Mouse (Mus musculus) cerebellum, adult 11 months (tissue): ENCODE data around the gene Dpp3.
"Not testable (repeated sequence)": the region's sequence is repeated elsewhere in the genome, so short reads cannot be mapped to it uniquely, and the experiment has no call there.

Experiments used
- DNase-seq: peaks from one replicate; pipeline ENCODE4 v3.0.0; 2022

The Dpp3 gene

GRCm38 (mm10) chr19:4927904-4928531 lies at the start of gene Dpp3:
Dpp3 (minus strand) TSS chr19:4928287.
- DNase-seq, result peak; percentile 95

GRCm38 (mm10) chr19:4968236-4968635 lies 40.1 kb upstream of the Dpp3 start:
- DNase-seq, result no peak

GRCm38 (mm10) chr19:4961928-4962601 lies 34.0 kb upstream of the Dpp3 start, which contains the start of gene Mrpl11:
Mrpl11 (plus strand) TSS chr19:4962147.
- DNase-seq, result peak; percentile 86

GRCm38 (mm10) chr19:4948641-4949040 lies 20.6 kb upstream of the Dpp3 start:
- DNase-seq, result not testable (repeated sequence)

DNA sequence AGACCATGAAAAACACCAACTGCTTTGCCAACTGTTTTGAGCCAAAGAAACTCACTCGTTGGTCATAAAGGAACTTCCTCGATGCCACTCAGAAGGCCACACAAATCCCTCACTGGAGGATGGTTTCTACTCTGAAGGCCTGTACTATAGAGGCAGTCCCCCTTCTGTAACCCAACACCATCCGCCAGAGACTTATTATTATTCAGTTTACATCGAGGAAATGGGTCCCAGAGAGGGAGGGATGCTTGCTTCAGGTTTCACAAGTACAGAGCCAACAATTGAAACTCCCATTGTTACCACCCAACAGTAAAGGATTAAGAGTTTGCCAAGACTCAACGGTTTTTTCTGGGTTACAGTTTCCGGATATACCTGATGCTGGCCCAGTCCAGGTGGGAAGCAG lies 17.5 kb upstream of the Dpp3 start:
- no peak for DNase-seq

- DNase-seq, result no peak
Measured at GRCm38 (mm10) chr19:4943253-4943588, 15.1 kb upstream of the Dpp3 start.

DNA sequence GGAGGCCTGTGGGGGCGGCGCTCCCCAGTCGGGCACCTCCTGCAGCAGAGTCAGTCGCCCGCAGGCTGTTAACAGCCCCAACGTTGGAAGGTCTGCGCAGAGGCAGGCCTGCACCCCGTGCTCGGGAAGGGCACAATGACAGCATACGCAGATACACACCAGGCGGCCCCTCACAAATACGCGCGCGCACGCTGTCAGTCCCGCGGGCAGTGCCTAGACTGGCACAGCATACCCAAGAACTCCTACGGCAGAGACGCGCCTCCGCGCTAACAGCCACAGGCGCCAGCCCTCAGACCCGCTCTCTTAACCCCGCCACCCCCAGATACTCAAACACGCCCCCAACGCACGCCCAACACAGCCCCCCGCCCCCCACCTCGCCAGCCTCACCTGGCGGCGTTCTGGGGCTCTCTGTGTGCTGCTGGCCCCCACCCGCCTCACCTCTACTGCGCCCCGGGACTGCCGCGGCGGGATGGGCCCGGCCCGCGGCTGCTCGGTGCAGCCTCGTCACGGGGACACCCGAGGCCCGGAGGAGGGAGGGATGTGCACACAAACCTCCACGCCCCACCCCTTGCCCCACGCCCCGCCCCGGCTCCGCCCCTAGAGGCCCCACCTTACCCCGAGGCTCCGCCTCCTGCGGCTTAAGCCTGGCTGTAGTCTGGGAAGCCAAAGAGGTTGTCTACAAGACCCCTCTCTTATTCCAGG lies 14.6 kb upstream of the Dpp3 start, which contains the start of gene Peli3:
Gene Peli3 (minus strand): TSS at position 577 of the 702 bp plus-strand sequence.
- peak; percentile 80 for DNase-seq

GRCm38 (mm10) chr19:4937444-4938310 lies 9.6 kb upstream of the Dpp3 start:
- DNase-seq, result peak; percentile 38

GRCm38 (mm10) chr19:4936896-4937295 lies 8.8 kb upstream of the Dpp3 start:
- DNase-seq, result no peak

- no peak for DNase-seq
Measured at GRCm38 (mm10) chr19:4928781-4929180, 694 bp upstream of the Dpp3 start.

DNA sequence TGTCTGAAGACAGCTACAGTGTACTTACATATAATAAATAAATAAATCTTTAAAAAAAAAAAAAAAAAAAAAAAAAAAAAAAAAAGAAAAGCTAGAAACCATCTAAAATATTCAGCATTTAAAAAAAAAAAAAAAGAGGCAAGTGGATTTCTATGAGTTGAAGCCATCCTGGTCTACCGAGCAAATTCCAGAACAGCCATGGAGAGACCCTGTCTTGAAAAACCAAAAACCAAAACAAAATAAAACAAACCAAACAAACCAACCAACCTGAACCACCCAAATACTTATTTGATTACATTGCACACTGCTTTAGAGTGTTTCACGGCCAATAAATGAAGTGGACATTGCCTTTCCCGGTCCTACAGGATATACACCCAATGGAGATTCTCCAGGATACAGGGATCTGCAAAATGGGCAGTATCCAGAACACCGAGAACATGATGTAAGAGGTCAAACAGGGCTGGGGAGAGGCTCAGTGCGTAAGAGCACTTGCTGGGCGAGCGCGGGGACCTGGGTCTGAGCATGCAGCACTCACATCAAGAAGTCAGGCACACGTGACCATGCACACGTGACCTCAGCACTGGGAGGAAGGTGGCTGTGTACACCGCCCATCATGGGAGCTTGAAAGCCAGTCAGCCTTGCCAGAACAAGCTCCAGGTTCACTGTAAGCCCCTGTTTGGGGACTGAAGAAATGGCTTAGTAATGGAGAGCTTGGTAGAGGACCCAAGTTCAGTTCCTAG lies 2.8 kb downstream of the Dpp3 start:
- DNase-seq, result no peak

DNA sequence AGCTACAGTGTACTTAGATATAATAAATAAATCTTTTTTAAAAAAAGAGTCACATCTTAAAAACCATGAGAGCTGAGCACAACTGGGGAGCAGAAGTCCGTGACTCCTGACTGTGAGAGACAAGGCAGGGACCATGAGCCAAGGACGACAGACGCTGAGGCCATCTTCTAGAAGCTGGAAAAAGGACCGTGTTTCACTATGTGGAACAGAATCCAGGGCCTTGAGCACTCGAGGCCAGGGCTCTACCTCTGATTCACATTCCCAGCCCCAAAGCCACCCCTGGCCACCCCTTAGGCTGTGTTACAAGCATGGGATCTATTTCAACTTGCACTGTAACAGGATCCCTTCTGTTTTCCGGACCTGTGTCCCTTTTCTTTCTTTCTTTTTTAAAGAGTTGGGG lies 8.4 kb downstream of the Dpp3 start:
- DNase-seq, result no peak

GRCm38 (mm10) chr19:4916827-4917226 lies 11.3 kb downstream of the Dpp3 start:
- DNase-seq, result no peak

- DNase-seq, result no peak
Measured at GRCm38 (mm10) chr19:4915924-4916603, 12.0 kb downstream of the Dpp3 start.

DNA sequence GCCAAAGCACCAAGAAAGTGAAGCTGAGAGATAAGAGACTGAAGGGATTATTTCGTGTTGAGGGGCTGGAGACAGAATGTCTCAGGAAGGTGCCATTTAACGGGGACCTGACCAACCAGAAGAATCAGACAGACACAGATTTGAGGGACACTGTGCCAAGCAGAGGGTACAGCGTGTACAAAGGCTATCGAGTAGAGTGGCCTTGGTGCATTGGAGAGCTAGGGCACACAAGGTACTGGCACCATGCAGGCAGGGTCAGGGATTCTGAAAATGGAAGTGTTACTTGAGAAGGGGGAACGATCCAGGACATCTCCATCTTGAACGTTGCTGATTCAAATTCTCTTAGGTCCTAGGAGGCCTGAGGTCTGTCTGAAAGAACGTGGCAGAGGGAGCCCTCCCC lies 18.7 kb downstream of the Dpp3 start:
- DNase-seq, result no peak

- no peak for DNase-seq
Measured at GRCm38 (mm10) chr19:4908107-4908506, 20.0 kb downstream of the Dpp3 start.

GRCm38 (mm10) chr19:4905979-4906794 lies 21.9 kb downstream of the Dpp3 start, which contains the start of gene Bbs1:
Bbs1 (minus strand) TSS chr19:4906628.
- DNase-seq, result peak; percentile 66

DNA sequence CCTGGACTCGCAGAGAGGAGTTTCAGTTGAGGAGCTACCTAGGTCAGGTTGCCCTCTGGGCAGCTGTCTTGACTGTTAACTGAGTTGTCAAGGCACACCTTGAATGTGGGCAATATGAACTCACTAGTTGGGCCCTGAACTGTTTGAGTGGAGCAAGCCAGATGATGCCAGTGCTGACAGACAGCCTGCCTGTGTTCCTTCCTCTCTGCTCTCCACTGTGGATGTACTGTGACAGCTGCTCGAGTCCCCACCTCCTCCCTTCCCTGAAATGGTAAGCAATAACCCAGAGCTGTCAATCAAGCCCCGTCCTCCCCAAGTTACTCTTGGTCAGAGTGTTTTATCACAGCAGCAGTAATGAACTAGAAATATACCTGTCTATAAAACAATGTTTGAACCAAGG lies 28.2 kb downstream of the Dpp3 start:
- DNase-seq, result no peak

DNA sequence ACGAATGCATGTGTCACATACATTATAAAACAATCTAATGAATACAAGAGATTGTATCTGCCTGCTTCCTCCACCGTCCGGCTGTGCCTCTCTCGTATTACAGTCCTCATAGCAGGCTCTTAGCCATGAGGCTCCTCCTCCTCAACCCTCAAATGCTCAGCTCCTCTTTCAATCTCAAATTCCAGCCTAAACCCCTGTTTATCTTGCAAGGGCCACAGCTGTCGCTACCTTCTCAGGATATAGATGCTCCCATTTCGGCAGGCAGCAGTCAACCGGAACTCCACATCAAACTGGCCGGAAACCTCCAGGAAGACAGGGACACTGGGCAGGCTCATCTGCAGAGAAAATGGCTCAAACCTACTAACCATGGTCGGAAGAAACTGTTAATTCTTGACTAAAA lies 29.1 kb downstream of the Dpp3 start:
- DNase-seq, result no peak

DNA sequence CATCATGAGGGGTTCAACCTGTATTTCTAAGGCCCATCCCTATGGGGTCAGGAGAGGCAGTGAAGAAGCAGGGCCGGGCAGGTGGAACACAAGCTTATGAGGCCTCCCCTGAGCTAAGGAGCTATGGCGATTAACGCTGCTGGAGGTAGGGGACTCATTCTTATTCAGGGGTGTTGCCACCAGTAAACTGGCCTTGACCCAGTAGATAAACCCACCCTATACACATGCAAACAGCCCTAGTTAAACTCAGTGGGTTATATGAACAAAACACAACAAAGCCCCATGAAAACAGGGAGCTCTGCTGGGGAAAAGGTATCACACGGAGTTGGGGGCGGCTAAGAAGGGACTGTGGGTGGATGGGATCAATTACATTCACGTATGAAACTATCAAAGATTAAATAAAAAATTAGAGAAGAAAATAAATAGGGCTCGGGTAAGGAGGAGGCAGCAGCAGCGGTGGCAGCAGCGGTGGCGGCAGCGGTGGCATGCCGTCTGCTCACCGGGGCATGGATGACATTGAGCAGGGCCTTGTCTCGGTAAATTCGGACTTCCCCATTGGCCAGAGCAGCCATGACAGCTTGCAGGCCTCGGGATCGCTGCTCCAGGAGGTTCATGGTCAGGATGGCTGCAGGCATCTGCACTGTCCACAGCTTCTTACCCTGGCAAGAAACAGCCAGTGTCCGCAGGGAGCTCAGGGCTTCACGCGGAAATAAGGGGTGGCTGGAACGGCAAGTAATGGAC lies 31.1 kb downstream of the Dpp3 start:
- DNase-seq, result no peak
